Mouse (Mus musculus): ENCODE data around the gene Ddc. TPM values are rescaled to one million over a fixed set of nuclear protein-coding genes. Genes with fewer than 3 reads are reported as not detected.

Ddc gene
- polyA plus RNA-seq, 1 experiment from 2014 or later: 34.5 TPM

- H3K27me3 ChIP-seq (ENCODE audit: insufficient read depth, poor library complexity, severe bottlenecking): no peaks in the 10 kb centered on the region
- H3K4me1 ChIP-seq: peaks cover 36% of the 10 kb centered on the region
- no peaks in the 10 kb centered on the region for H3K9me3 ChIP-seq
- H3K36me3 ChIP-seq: no peaks in the 10 kb centered on the region
- H3K27ac ChIP-seq: peak overlapping the region; percentile 85
- no peak for DNase-seq (ENCODE audit: low spot score)
- no peak overlapping the region for H3K4me3 ChIP-seq
- WGBS: 60% methylated on average over 13 of the region's 13 CpGs
These were observed 48.2 kb downstream of the Ddc start for GRCm38 (mm10) chr11:11849513-11850311.

GRCm38 (mm10) chr11:11848467-11848866 is 49.5 kb downstream of the Ddc start:
- no peak for DNase-seq (ENCODE audit: low spot score)
- H3K4me3 ChIP-seq: no peak overlapping the region
- peak overlapping the region; percentile 85; the same call in 1 of the 2 replicates for H3K27ac ChIP-seq
- 89% methylated on average over 4 of the region's 4 CpGs for WGBS
- peaks cover 40% of the 10 kb centered on the region for H3K4me1 ChIP-seq
- no peaks in the 10 kb centered on the region for H3K27me3 ChIP-seq (ENCODE audit: insufficient read depth, poor library complexity, severe bottlenecking)
- H3K9me3 ChIP-seq: no peaks in the 10 kb centered on the region
- H3K36me3 ChIP-seq: no peaks in the 10 kb centered on the region

DNA sequence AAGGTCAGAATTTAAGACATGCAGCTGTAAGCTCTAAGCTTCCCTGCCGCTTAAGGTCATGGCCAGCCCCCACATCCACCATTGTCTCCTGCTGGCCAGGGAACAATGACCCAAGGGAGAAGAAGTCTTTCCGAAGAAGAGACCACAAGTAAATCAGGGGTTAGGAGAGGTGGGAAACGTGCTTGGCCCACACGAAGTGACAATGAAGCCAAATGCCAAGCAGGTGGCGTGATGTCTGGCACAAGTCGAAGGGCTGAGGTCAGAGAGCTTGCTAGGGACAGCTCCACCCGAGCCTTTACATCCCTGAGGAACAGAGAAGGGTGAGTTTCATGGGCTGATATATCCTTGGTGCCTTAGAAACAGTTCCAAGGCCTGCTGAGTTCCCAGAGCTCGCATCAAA is 52.9 kb downstream of the Ddc start:
- Histone ChIP-seq H3K27me3 (ENCODE audit: insufficient read depth, poor library complexity, severe bottlenecking) (no peaks in the 10 kb centered on the region), H3K4me3 (no peak overlapping the region), H3K27ac (peak overlapping the region; percentile 98), H3K9me3 (no peaks in the 10 kb centered on the region), H3K4me1 (peaks cover 52% of the 10 kb centered on the region), H3K36me3 (no peaks in the 10 kb centered on the region)
- 66% methylated on average over 8 of the region's 8 CpGs for whole genome bisulfite sequencing
- DNase-seq (ENCODE audit: low spot score): no peak

DNA sequence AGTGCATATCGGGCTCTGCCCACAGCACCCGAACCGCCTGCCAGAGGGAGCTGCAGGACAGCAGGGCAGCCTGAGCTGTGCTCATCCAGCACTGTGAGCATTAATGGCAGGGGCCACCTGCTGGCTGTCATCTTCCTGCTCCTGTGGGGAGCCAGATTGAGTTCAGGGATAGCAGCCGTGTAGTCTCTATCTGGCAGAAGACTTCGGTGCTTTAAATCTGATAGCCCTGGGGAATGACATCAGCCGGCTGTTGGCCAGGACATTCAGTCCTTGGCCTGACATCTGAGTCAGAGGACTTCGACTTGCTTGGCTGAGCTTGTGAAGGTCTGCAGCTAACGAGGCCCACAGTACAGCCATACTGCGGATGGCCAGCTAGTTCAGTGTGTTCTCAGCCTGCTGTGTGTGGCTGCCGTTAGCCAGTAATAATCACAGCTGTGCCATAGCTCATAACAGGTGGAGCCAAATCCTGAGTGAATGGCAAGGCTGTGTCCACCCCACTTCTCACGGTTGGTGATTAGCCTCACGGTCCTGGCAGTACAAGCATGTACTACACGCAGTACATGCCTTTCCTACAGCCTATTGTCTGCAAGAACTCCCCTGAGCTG is 53.5 kb downstream of the Ddc start:
- H3K27me3 ChIP-seq (ENCODE audit: insufficient read depth, poor library complexity, severe bottlenecking): no peaks in the 10 kb centered on the region
- 46% methylated on average over 13 of the region's 13 CpGs for WGBS
- peak overlapping the region; percentile 98 for H3K27ac ChIP-seq
- no peaks in the 10 kb centered on the region for H3K9me3 ChIP-seq
- H3K36me3 ChIP-seq: no peaks in the 10 kb centered on the region
- no peak for DNase-seq (ENCODE audit: low spot score)
- H3K4me1 ChIP-seq: peaks cover 55% of the 10 kb centered on the region
- no peak overlapping the region for H3K4me3 ChIP-seq

- H3K27me3 ChIP-seq (ENCODE audit: insufficient read depth, poor library complexity, severe bottlenecking): no peaks in the 10 kb centered on the region
- no peaks in the 10 kb centered on the region for H3K36me3 ChIP-seq
- peak; percentile 71 for DNase-seq (ENCODE audit: low spot score)
- H3K9me3 ChIP-seq: no peaks in the 10 kb centered on the region
- no peak overlapping the region for H3K4me3 ChIP-seq
- WGBS: 10% methylated on average over 4 of the region's 4 CpGs
- H3K27ac ChIP-seq: peak overlapping the region; percentile 98
- peaks cover 76% of the 10 kb centered on the region for H3K4me1 ChIP-seq
These were observed 56.4 kb downstream of the Ddc start for GRCm38 (mm10) chr11:11841590-11841989.

DNA sequence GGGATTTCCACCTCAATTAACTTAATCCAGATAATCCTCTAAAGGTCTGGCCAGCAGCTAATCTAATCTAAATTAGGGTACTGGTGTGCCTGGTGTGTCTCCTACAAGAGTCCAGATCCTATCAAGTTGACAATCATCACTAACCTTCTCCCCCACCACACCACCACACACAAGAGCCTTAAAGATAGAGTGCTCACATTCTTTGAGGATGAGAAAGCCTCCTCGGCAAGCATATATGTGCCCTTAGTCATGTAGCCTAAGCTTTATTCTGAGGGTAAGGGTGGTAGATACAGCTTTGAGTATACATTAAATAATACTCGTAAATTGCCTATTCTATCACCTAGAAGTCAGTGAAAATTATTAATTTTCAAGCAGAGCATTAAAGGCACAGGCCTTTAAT is 57.2 kb downstream of the Ddc start:
- Histone ChIP-seq H3K4me1 (peaks cover 83% of the 10 kb centered on the region), H3K36me3 (no peaks in the 10 kb centered on the region), H3K27me3 (ENCODE audit: insufficient read depth, poor library complexity, severe bottlenecking) (no peaks in the 10 kb centered on the region), H3K4me3 (no peak overlapping the region), H3K9me3 (no peaks in the 10 kb centered on the region), H3K27ac (peak overlapping the region; percentile 98)
- peak; percentile 69 for DNase-seq (ENCODE audit: low spot score)
- 28% methylated on average over 2 of the region's 2 CpGs for WGBS

DNA sequence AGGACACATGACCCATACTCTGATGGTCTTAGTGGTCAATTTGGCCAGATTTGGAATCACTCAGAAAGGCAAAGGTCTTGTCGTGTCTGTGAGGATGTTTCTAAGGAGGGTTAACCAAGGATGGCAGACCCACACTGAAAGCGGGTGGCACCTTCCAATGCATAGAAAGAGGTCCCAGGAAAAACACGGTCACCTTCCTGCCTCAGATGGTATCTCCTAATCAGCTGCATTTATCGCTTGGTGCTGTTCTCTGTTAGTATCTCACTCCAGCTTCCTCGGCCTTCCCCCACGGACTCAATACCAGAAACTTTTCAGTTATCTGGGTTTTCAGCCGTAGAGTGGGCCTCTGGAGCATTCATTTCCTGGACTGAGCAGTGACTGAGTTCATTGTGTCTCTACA is 58.1 kb downstream of the Ddc start:
- H3K27ac ChIP-seq: peak overlapping the region; percentile 98
- no peaks in the 10 kb centered on the region for H3K9me3 ChIP-seq
- H3K4me3 ChIP-seq: no peak overlapping the region
- DNase-seq (ENCODE audit: low spot score): peak; percentile 73
- peaks cover 84% of the 10 kb centered on the region for H3K4me1 ChIP-seq
- H3K36me3 ChIP-seq: no peaks in the 10 kb centered on the region
- WGBS: 52% methylated on average over 7 of the region's 7 CpGs
- H3K27me3 ChIP-seq (ENCODE audit: insufficient read depth, poor library complexity, severe bottlenecking): no peaks in the 10 kb centered on the region

GRCm38 (mm10) chr11:11837384-11837783 is 60.6 kb downstream of the Ddc start:
- no peak for DNase-seq (ENCODE audit: low spot score)
- Histone ChIP-seq H3K4me1 (peaks cover 79% of the 10 kb centered on the region), H3K27me3 (ENCODE audit: insufficient read depth, poor library complexity, severe bottlenecking) (no peaks in the 10 kb centered on the region)

GRCm38 (mm10) chr11:11836713-11837370 is 61.1 kb downstream of the Ddc start:
- no peaks in the 10 kb centered on the region for H3K36me3 ChIP-seq
- DNase-seq (ENCODE audit: low spot score): peak; percentile 92
- 5% methylated on average over 18 of the region's 18 CpGs for WGBS
- H3K9me3 ChIP-seq: no peaks in the 10 kb centered on the region
- H3K27ac ChIP-seq: peak overlapping the region; percentile 98
- H3K4me3 ChIP-seq: peak overlapping the region; percentile 24; the same call in 1 of the 2 replicates
- H3K27me3 ChIP-seq (ENCODE audit: insufficient read depth, poor library complexity, severe bottlenecking): no peaks in the 10 kb centered on the region
- H3K4me1 ChIP-seq: peaks cover 80% of the 10 kb centered on the region

More at GRCm38 (mm10) chr11:11837384-11837783, 60.6 kb downstream of the Ddc start:
- Histone ChIP-seq H3K9me3 (no peaks in the 10 kb centered on the region), H3K27ac (peak overlapping the region; percentile 98), H3K36me3 (no peaks in the 10 kb centered on the region), H3K4me3 (no peak overlapping the region)
- WGBS: 56% methylated on average over 5 of the region's 5 CpGs

DNA sequence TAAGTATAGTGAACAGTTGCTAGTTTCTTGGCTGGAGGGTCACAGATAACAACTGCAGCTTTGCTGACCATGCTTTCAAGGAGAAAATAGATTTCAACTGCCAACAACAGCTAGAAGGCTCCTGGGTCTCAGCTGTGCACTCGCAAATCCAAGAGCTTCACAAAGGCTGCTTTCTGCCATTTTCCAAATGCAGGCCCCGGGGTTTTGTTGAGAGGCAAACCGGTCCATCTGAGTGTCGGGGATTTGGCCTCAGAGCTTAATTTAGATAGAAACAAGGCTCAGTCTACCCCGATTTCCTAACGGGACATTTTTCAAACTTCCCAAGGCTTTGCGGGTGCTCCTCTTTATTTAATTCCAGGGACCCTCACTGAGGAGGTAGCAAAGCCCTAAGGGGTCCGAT is 61.7 kb downstream of the Ddc start:
- H3K27ac ChIP-seq: peak overlapping the region; percentile 98
- DNase-seq (ENCODE audit: low spot score): no peak
- H3K4me1 ChIP-seq: peaks cover 80% of the 10 kb centered on the region
- no peaks in the 10 kb centered on the region for H3K27me3 ChIP-seq (ENCODE audit: insufficient read depth, poor library complexity, severe bottlenecking)
- WGBS: 19% methylated on average over 8 of the region's 8 CpGs
- no peaks in the 10 kb centered on the region for H3K36me3 ChIP-seq
- H3K4me3 ChIP-seq: 0 out of 2 replicates have a peak overlapping the region, but pooled peaks have one; percentile 12
- no peaks in the 10 kb centered on the region for H3K9me3 ChIP-seq

- H3K4me1 ChIP-seq: peaks cover 80% of the 10 kb centered on the region
- H3K9me3 ChIP-seq: no peaks in the 10 kb centered on the region
- no peaks in the 10 kb centered on the region for H3K27me3 ChIP-seq (ENCODE audit: insufficient read depth, poor library complexity, severe bottlenecking)
- DNase-seq (ENCODE audit: low spot score): no peak
- peak overlapping the region; percentile 98 for H3K27ac ChIP-seq
- no peaks in the 10 kb centered on the region for H3K36me3 ChIP-seq
- no peak overlapping the region for H3K4me3 ChIP-seq
- 59% methylated on average over 4 of the region's 4 CpGs for WGBS
These were observed 62.2 kb downstream of the Ddc start for GRCm38 (mm10) chr11:11835791-11836190.

- Histone ChIP-seq H3K4me3 (no peak overlapping the region), H3K4me1 (peaks cover 80% of the 10 kb centered on the region), H3K27ac (peak overlapping the region; percentile 98), H3K9me3 (no peaks in the 10 kb centered on the region), H3K27me3 (ENCODE audit: insufficient read depth, poor library complexity, severe bottlenecking) (no peaks in the 10 kb centered on the region), H3K36me3 (no peaks in the 10 kb centered on the region)
- WGBS: 12% methylated on average over 6 of the region's 6 CpGs
- no peak for DNase-seq (ENCODE audit: low spot score)
These were observed 62.6 kb downstream of the Ddc start for GRCm38 (mm10) chr11:11835361-11835760.

GRCm38 (mm10) chr11:11833100-11833499 is 64.8 kb downstream of the Ddc start:
- H3K4me1 ChIP-seq: peaks cover 84% of the 10 kb centered on the region

More at GRCm38 (mm10) chr11:11833100-11833499, 64.8 kb downstream of the Ddc start:
- no peak overlapping the region for H3K4me3 ChIP-seq
- H3K27ac ChIP-seq: peak overlapping the region; percentile 98
- DNase-seq (ENCODE audit: low spot score): no peak
- H3K9me3 ChIP-seq: no peaks in the 10 kb centered on the region
- no peaks in the 10 kb centered on the region for H3K27me3 ChIP-seq (ENCODE audit: insufficient read depth, poor library complexity, severe bottlenecking)
- 32% methylated on average over 8 of the region's 8 CpGs for WGBS
- no peaks in the 10 kb centered on the region for H3K36me3 ChIP-seq

Data from heart, embryonic 10.5 days (tissue).